Comparison of ENCODE assay signal across 31 mouse cellular contexts in the genomic region with DNA sequence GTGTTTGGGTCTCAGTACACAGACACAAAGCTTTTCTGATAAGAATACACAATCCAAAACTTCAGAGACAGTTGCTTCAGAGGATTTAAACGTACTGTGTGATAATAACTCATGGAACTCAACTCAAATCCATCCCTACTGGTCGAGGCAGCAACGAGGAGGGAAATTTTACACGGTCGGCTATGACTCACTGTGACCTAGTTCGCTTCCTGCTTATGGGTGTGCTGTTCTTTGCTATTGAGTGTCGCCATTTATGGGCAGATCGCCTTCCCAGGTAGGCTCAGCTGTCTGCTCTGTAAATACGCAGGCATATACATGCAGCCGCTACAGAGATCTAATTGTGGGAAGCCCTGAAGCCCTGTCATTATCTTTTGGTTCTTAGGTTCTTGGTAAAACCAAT.
A peak's percentile ranks its signal among the peaks of the same experiment; 100 is the strongest.
DNase-seq lines count a peak whose midpoint lies in the region; ATAC-seq and TF ChIP-seq lines count a peak whose summit lies in the region.
"Had no signal": no experiment of that assay in that cellular context is flagged by ENCODE, and none has a peak within 500 bp of the region (broad histone marks: within the 10 kb centered on the region; RNA-seq: fewer than 3 reads in every experiment).

No protein-coding gene starts in this region.

- H3K4me2 ChIP-seq in stomach, postnatal 0 days (replicated peaks; ENCODE audit: low read depth) = no peak overlapping the region
- no peak overlapping the region for H3K4me2 ChIP-seq in midbrain, embryonic 11.5 days
- H3K4me2 ChIP-seq: embryonic facial prominence, embryonic 13.5 days; forebrain, embryonic 12.5 days; forebrain, embryonic 15.5 days; heart, embryonic 12.5 days; heart, embryonic 15.5 days; hindbrain, embryonic 14.5 days; intestine, embryonic 15.5 days had no signal

- H3K9me3 ChIP-seq in stomach, postnatal 0 days (ENCODE audit: control insufficient read depth, low read length) = no peaks in the 10 kb centered on the region
- no peaks in the 10 kb centered on the region for H3K9me3 ChIP-seq in midbrain, embryonic 11.5 days (ENCODE audit: control insufficient read depth, low read length)
- H3K9me3 ChIP-seq: embryonic facial prominence, embryonic 10.5 days; embryonic facial prominence, embryonic 13.5 days; forebrain, embryonic 12.5 days; forebrain, embryonic 15.5 days; heart, embryonic 12.5 days; heart, embryonic 15.5 days; intestine, embryonic 15.5 days had no signal

- H3K36me3 ChIP-seq in stomach, postnatal 0 days (ENCODE audit: control insufficient read depth, insufficient read depth, low read length) = no peaks in the 10 kb centered on the region
- no peaks in the 10 kb centered on the region for H3K36me3 ChIP-seq in midbrain, embryonic 11.5 days (ENCODE audit: control insufficient read depth, insufficient read depth, low read length)
- H3K36me3 ChIP-seq: embryonic facial prominence, embryonic 10.5 days; embryonic facial prominence, embryonic 13.5 days; forebrain, embryonic 12.5 days; forebrain, embryonic 15.5 days; heart, embryonic 12.5 days; heart, embryonic 15.5 days; intestine, embryonic 15.5 days had no signal

- DNase-seq in frontal cortex, postnatal 14 days (ENCODE audit: low spot score in 2 of 2) = no peak
- DNase-seq in induced T-regulatory cell, adult 2 months (ENCODE audit: low read depth) = peak; percentile 63
- no peak for DNase-seq in stomach, postnatal 0 days (ENCODE audit: low spot score)
- no peak for DNase-seq in midbrain, embryonic 11.5 days (ENCODE audit: low spot score, missing footprints)
- DNase-seq in heart, postnatal 14 days = no peak
- no peak for DNase-seq in left cerebral cortex, postnatal 25 days (ENCODE audit: low spot score in 2 of 2)
- DNase-seq: adrenal gland, postnatal 10 days; adrenal gland, postnatal 36 days; B cell, adult 2 months; cerebellum, adult 11 months; cerebellum, adult 2 months; cerebellum, adult 9-11 months; cerebellum, postnatal 25 days; embryo, embryonic 11 days; gastrocnemius, adult 2 months; gastrocnemius, postnatal 25 days; heart, adult 18-20 months; heart, postnatal 10 days; heart, postnatal 4 days had no signal

- H3K27ac ChIP-seq in stomach, postnatal 0 days (replicated peaks) = no peak overlapping the region
- no peak overlapping the region for H3K27ac ChIP-seq in midbrain, embryonic 11.5 days (ENCODE audit: low read depth, low read length)
- H3K27ac ChIP-seq: embryonic facial prominence, embryonic 10.5 days; embryonic facial prominence, embryonic 13.5 days; forebrain, embryonic 12.5 days; forebrain, embryonic 15.5 days; heart, embryonic 15.5 days; hindbrain, embryonic 14.5 days; hindbrain, postnatal 0 days; intestine, embryonic 15.5 days had no signal

- no peaks in the 10 kb centered on the region for H3K4me1 ChIP-seq in stomach, postnatal 0 days (replicated peaks; ENCODE audit: control insufficient read depth, insufficient read depth)
- H3K4me1 ChIP-seq in midbrain, embryonic 11.5 days (ENCODE audit: control insufficient read depth, insufficient read depth, low read length) = no peaks in the 10 kb centered on the region
- H3K4me1 ChIP-seq: forebrain, embryonic 12.5 days; intestine, embryonic 15.5 days had no signal

- WGBS in stomach, postnatal 0 days = 66% methylated on average over 10 of the region's 10 CpGs
- 93% methylated on average over 10 of the region's 10 CpGs for whole genome bisulfite sequencing in midbrain, embryonic 11.5 days

- TF ChIP-seq CTCF in stomach, postnatal 0 days (IDR thresholded peaks at IDR 0.05; ENCODE audit: low read depth) = no peak

- ATAC-seq in frontal cortex, adult (ENCODE audit: low TSS enrichment) = peak; percentile 53; the same call in 1 of the 2 replicates
- peak; percentile 86 for ATAC-seq in CD4-positive, CD25-positive, alpha-beta regulatory T cell, adult 4 months
- peak; percentile 42; the same call in 1 of the 2 replicates for ATAC-seq in stomach, postnatal 0 days (ENCODE audit: low FRiP score, low TSS enrichment)
- no peak for ATAC-seq in midbrain, embryonic 11.5 days (ENCODE audit: low FRiP score)
- ATAC-seq: forebrain, embryonic 15.5 days; hindbrain, postnatal 0 days; intestine, embryonic 15.5 days had no signal

- TF ChIP-seq EP300 in stomach, postnatal 0 days (optimal IDR thresholded peaks at IDR 0.05) = no peak

- H3K4me3 ChIP-seq in stomach, postnatal 0 days (ENCODE audit: low read depth, low read length) = no peak overlapping the region
- no peak overlapping the region for H3K4me3 ChIP-seq in midbrain, embryonic 11.5 days (ENCODE audit: low read depth, low read length)
- H3K4me3 ChIP-seq: embryonic facial prominence, embryonic 10.5 days; embryonic facial prominence, embryonic 13.5 days; erythroblast, embryonic 14.5 days; forebrain, embryonic 12.5 days; forebrain, embryonic 15.5 days; gastrocnemius, adult 2 months; heart, embryonic 12.5 days; heart, embryonic 15.5 days; intestine, embryonic 15.5 days had no signal

- H3K9ac ChIP-seq in stomach, postnatal 0 days (ENCODE audit: low read length) = no peak overlapping the region
- H3K9ac ChIP-seq in midbrain, embryonic 11.5 days (ENCODE audit: low read length) = no peak overlapping the region
- H3K9ac ChIP-seq: embryonic facial prominence, embryonic 13.5 days; forebrain, embryonic 12.5 days; forebrain, embryonic 15.5 days; heart, embryonic 12.5 days; heart, embryonic 15.5 days; hindbrain, embryonic 14.5 days; intestine, embryonic 15.5 days had no signal

- intact Hi-C loops in heart, postnatal 14 days (cut with DNase I) = no loop called here
- intact Hi-C loops in left cerebral cortex, postnatal 25 days (cut with DNase I) = no loop called here

- no peaks in the 10 kb centered on the region for H3K27me3 ChIP-seq in stomach, postnatal 0 days (ENCODE audit: control insufficient read depth, insufficient read depth, low read length)
- H3K27me3 ChIP-seq in midbrain, embryonic 11.5 days (ENCODE audit: control insufficient read depth, insufficient read depth, low read length) = no peaks in the 10 kb centered on the region
- H3K27me3 ChIP-seq: embryonic facial prominence, embryonic 13.5 days; forebrain, embryonic 12.5 days; forebrain, embryonic 15.5 days; heart, embryonic 12.5 days; heart, embryonic 15.5 days; intestine, embryonic 15.5 days had no signal
